Mouse (Mus musculus): Measurements from ENCODE around the gene Serpinb5. TPM values are rescaled to one million over a fixed set of nuclear protein-coding genes. Genes with fewer than 3 reads are reported as not detected.
"Not testable (repeated sequence)": the region's sequence is repeated elsewhere in the genome, so short reads cannot be mapped to it uniquely, and the experiment has no call there.

Serpinb5 gene
- polyA plus RNA-seq (2012; rRNA removed): 0.86 and 1.4 TPM in 2 replicates

- WGBS: 17% methylated on average over 8 of the region's 8 CpGs
- DNase-seq (ENCODE audit: low read depth, low spot score): peak; percentile 70
These were observed at the start of gene Serpinb5 for GRCm38 (mm10) chr1:106860847-106861246. Gene Serpinb5 (plus strand): TSS chr1:106861173.

- DNase-seq (ENCODE audit: low read depth, low spot score): no peak
- WGBS: 70% methylated on average over 5 of the region's 5 CpGs
These were observed 46.1 kb upstream of the Serpinb5 start for GRCm38 (mm10) chr1:106814864-106815263.

GRCm38 (mm10) chr1:106815265-106815664 lies 45.7 kb upstream of the Serpinb5 start:
- 80% methylated on average over 6 of the region's 6 CpGs for WGBS
- DNase-seq (ENCODE audit: low read depth, low spot score): no peak

DNA sequence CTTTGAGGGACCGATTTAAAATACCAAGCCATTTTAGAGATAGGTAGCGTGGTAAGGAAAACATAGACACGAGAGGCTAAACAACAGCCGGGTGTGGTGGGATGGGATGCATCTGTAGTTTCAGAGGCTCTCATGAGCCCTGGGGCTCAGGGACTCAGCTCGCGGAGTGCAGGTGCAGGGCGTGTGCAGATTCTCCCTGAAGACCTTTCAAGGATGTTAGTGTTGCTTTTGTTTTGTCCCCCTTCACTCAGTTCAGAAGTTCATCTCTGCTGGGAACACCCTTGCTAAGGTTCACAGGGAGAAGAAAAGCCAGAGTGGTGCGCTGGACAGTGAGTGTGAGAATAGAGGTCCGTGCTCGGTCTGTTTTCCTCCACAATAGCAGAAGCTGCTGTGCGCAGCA lies 44.2 kb upstream of the Serpinb5 start:
- 73% methylated on average over 11 of the region's 11 CpGs for WGBS
- no peak for DNase-seq (ENCODE audit: low read depth, low spot score)

- no peak for DNase-seq (ENCODE audit: low read depth, low spot score)
- 4% methylated on average over 4 of the region's 4 CpGs for WGBS
These were observed 42.6 kb upstream of the Serpinb5 start for GRCm38 (mm10) chr1:106818323-106818722.

- DNase-seq (ENCODE audit: low read depth, low spot score): no peak
- 76% methylated on average over 3 of the region's 3 CpGs for WGBS
These were observed 38.7 kb upstream of the Serpinb5 start for GRCm38 (mm10) chr1:106822297-106822696.

GRCm38 (mm10) chr1:106828784-106829183 lies 32.2 kb upstream of the Serpinb5 start:
- DNase-seq (ENCODE audit: low read depth, low spot score): no peak
- 70% methylated on average over 4 of the region's 4 CpGs for WGBS

GRCm38 (mm10) chr1:106865543-106865942 lies 4.6 kb downstream of the Serpinb5 start:
- 84% methylated on average over 6 of the region's 6 CpGs for WGBS
- DNase-seq (ENCODE audit: low read depth, low spot score): no peak

- WGBS: 17% methylated on average over 5 of the region's 5 CpGs
- DNase-seq (ENCODE audit: low read depth, low spot score): no peak
These were observed 5.1 kb downstream of the Serpinb5 start for GRCm38 (mm10) chr1:106866029-106866428.

- WGBS: 80% methylated on average over 6 of the region's 6 CpGs
- DNase-seq (ENCODE audit: low read depth, low spot score): no peak
These were observed 5.8 kb downstream of the Serpinb5 start for GRCm38 (mm10) chr1:106866768-106867167.

- DNase-seq (ENCODE audit: low read depth, low spot score): no peak
These were observed 9.0 kb downstream of the Serpinb5 start for GRCm38 (mm10) chr1:106869986-106870385.

GRCm38 (mm10) chr1:106875193-106875886 lies 14.4 kb downstream of the Serpinb5 start:
- no peak for DNase-seq (ENCODE audit: low read depth, low spot score)
- WGBS: 67% methylated on average over 5 of the region's 5 CpGs

GRCm38 (mm10) chr1:106876147-106876546 lies 15.2 kb downstream of the Serpinb5 start:
- 27% methylated on average over 3 of the region's 3 CpGs for WGBS
- peak; percentile 76 for DNase-seq (ENCODE audit: low read depth, low spot score)

DNA sequence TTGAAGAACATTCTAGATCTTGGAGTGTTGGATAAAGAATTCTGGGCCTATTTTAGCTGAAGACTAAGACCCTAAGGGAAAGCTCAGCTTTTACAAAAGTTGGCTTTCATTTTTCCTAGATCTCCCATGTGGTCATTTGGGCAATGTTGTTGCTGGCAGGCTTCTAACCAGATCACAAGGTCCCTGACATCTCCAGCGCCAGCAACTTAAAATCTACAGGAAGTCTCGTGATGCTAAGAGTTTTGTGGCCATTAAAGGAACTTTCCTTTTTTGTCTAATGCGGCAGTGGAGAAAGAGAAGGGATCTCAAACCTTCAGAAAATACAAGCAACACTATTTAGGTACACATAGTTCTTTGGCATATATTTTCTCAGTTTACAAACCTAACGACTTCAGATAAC lies 21.8 kb downstream of the Serpinb5 start:
- DNase-seq (ENCODE audit: low read depth, low spot score): no peak
- 75% methylated on average over 4 of the region's 4 CpGs for WGBS

DNA sequence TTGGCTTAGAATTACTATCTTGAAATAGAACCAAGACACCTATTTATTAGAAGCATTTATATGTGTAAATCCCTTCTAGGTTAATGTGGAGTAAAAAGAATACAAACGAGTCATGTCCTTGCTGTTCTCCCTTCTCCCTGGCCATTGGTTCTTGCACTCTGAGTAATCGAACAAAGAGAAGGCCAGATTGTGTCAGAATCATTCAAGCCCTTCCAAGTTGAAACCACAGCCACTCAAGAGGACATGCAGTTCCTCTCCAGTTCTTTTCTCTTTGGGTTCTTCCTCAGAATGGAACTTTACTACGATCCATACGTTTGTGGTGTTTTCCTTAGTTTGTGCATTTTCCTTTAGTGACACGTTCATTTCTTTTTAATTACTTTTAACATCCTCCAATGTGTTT lies 22.4 kb downstream of the Serpinb5 start:
- WGBS: 59% methylated on average over 5 of the region's 5 CpGs
- no peak for DNase-seq (ENCODE audit: low read depth, low spot score)

DNA sequence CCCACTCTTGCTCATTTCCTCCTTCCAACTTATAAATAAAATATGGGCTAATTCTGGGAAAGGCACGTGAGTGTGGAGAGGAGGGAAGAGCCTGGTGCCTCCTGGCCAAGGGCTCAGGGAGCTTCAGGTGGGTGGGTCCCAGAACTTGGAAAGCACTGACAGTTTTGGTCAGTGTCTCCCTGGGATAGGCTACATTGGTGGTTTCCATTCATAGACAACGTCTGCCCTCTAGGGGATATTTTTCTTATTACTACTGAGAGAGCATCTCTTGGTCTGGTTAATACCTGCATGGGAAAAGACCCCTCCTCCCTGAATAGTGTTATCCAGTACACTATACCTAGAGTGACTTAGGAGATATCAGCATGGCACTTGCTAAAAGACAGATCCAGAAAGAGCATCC lies 22.8 kb downstream of the Serpinb5 start:
- no peak for DNase-seq (ENCODE audit: low read depth, low spot score)
- 4% methylated on average over 2 of the region's 2 CpGs for WGBS

- not testable (repeated sequence) for DNase-seq (ENCODE audit: low read depth, low spot score)
These were observed 34.2 kb downstream of the Serpinb5 start for GRCm38 (mm10) chr1:106895142-106895541.

- 30% methylated on average over 4 of the region's 4 CpGs for WGBS
- no peak for DNase-seq (ENCODE audit: low read depth, low spot score)
These were observed 40.4 kb downstream of the Serpinb5 start for GRCm38 (mm10) chr1:106901406-106901805.

DNA sequence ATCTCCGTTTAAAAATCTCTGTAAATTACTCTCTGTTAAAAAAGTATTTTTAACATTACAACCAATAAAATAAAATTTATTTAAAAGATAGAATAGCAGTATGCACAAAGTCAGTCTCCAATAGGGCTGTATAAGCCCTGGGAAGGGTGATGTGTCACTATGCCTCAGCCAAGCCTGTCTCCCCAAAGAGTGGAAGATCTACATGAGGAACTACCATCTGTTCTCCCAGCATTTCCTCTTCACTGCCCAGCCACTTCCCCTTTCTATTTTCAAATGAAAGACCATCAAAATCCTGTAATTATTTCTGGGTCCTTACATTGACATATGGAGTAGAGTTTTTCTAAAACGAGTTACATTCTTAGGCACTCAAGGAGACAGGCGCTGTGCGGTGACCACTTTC lies 71.0 kb downstream of the Serpinb5 start:
- no peak for DNase-seq (ENCODE audit: low read depth, low spot score)
- 70% methylated on average over 4 of the region's 4 CpGs for WGBS

Data from large intestine, adult 2 months (tissue).